Mouse (Mus musculus) gastrocnemius, postnatal 14 days (tissue): Measurements from ENCODE around the gene Lsm4. TPM values are rescaled to one million over a fixed set of nuclear protein-coding genes. Genes with fewer than 3 reads are reported as not detected.

Experiments
- DNase-seq: peaks from one replicate; pipeline ENCODE4 v3.0.0; 2021; ENCODE audit warnings: mixed read lengths
- intact Hi-C: fragments of 180-260 bp; cut with DNase I; formaldehyde crosslinking; loops from one replicate; pipeline ENCODE4 v1.15.1; 2025; ENCODE audit warnings: low total_unique reads
- total RNA-seq, 2 experiments: library from RNA; stranded (reverse); gene quantifications; 2 replicates each; pipeline ENCODE4 v1.2.3; 2021

Gene Lsm4
- total RNA-seq, 2 experiments from 2014 or later: 65.9 to 77.0 TPM

GRCm38 (mm10) chr8:70647343-70648163, 25.5 kb upstream of the Lsm4 start:
- DNase-seq: no peak
- intact Hi-C loops: no loop called here

GRCm38 (mm10) chr8:70648164-70648442, 24.9 kb upstream of the Lsm4 start:
- no peak for DNase-seq
- intact Hi-C loops: no loop called here

- intact Hi-C loops: no loop called here
Measured at GRCm38 (mm10) chr8:70648921-70649320, 24.1 kb upstream of the Lsm4 start.

GRCm38 (mm10) chr8:70649324-70649723, 23.7 kb upstream of the Lsm4 start:
- DNase-seq: peak; percentile 66

More at GRCm38 (mm10) chr8:70648921-70649320, 24.1 kb upstream of the Lsm4 start:
- no peak for DNase-seq

GRCm38 (mm10) chr8:70650351-70650750, 22.7 kb upstream of the Lsm4 start:
- no peak for DNase-seq
- intact Hi-C loops: no loop called here

More at GRCm38 (mm10) chr8:70649324-70649723, 23.7 kb upstream of the Lsm4 start:
- intact Hi-C loops: no loop called here

GRCm38 (mm10) chr8:70653226-70653625, 19.8 kb upstream of the Lsm4 start:
- intact Hi-C loops: no loop called here

GRCm38 (mm10) chr8:70654121-70654520, 18.9 kb upstream of the Lsm4 start:
- DNase-seq: no peak
- intact Hi-C loops: no loop called here

More at GRCm38 (mm10) chr8:70653226-70653625, 19.8 kb upstream of the Lsm4 start:
- DNase-seq: no peak

GRCm38 (mm10) chr8:70655469-70655868, 17.6 kb upstream of the Lsm4 start:
- no peak for DNase-seq
- intact Hi-C loops: no loop called here

- intact Hi-C loops: no loop called here
- DNase-seq: no peak
Measured at GRCm38 (mm10) chr8:70656193-70656790, 16.8 kb upstream of the Lsm4 start.

- intact Hi-C loops: no loop called here
- DNase-seq: no peak
Measured at GRCm38 (mm10) chr8:70657214-70657613, 15.8 kb upstream of the Lsm4 start.

GRCm38 (mm10) chr8:70657739-70658138, 15.3 kb upstream of the Lsm4 start:
- DNase-seq: no peak
- intact Hi-C loops: no loop called here

- intact Hi-C loops: no loop called here
- no peak for DNase-seq
Measured at GRCm38 (mm10) chr8:70658897-70659603, 14.0 kb upstream of the Lsm4 start.

GRCm38 (mm10) chr8:70659604-70660272, 13.3 kb upstream of the Lsm4 start:
- peak; percentile 93 for DNase-seq
- intact Hi-C loops: loop anchor here (5.0 kb wide), 1 partner anchor 42 kb away; the partner anchor contains the start of gene Lrrc25

- DNase-seq: no peak
Measured at GRCm38 (mm10) chr8:70660273-70660725, 12.7 kb upstream of the Lsm4 start, which contains the start of gene Pgpep1. TSS of gene Pgpep1 (minus strand) at chr8:70660388.

GRCm38 (mm10) chr8:70663691-70664090, 9.4 kb upstream of the Lsm4 start:
- intact Hi-C loops: loop anchor here (5.0 kb wide), 1 partner anchor 46 kb away; the partner anchor contains the start of gene Lrrc25
- no peak for DNase-seq

More at GRCm38 (mm10) chr8:70660273-70660725, 12.7 kb upstream of the Lsm4 start, which contains the start of gene Pgpep1:
- intact Hi-C loops: loop anchor here (5.0 kb wide), 1 partner anchor 43 kb away; the partner anchor contains the start of gene Lrrc25

GRCm38 (mm10) chr8:70664631-70665030, 8.4 kb upstream of the Lsm4 start:
- no peak for DNase-seq
- intact Hi-C loops: loop anchor here (5.0 kb wide), 2 partner anchors 38 to 47 kb away; partner anchors contain the start of genes Iqcn and Lrrc25

GRCm38 (mm10) chr8:70665599-70665998, 7.4 kb upstream of the Lsm4 start:
- intact Hi-C loops: loop anchor here (5.0 kb wide), 1 partner anchor 37 kb away; the partner anchor contains the start of gene Iqcn
- no peak for DNase-seq

GRCm38 (mm10) chr8:70667071-70667470, 6.0 kb upstream of the Lsm4 start:
- DNase-seq: peak; percentile 72
- intact Hi-C loops: loop anchor here (5.0 kb wide), 1 partner anchor 35 kb away; the partner anchor contains the start of gene Iqcn

- intact Hi-C loops: no loop called here
- DNase-seq: peak; percentile 79
Measured at GRCm38 (mm10) chr8:70671615-70672324, 1.3 kb upstream of the Lsm4 start.
